Mouse (Mus musculus): ENCODE data around the gene Prm1.
"Not testable (repeated sequence)": the region's sequence is repeated elsewhere in the genome, so short reads cannot be mapped to it uniquely, and the experiment has no call there.

Gene Prm1

GRCm38 (mm10) chr16:10805789-10806527 lies at the start of gene Prm1:
Prm1 (minus strand) TSS chr16:10805839.
- DNase-seq (ENCODE audit: low read depth in 1 of 2, low spot score in 2 of 2), result no peak

GRCm38 (mm10) chr16:10852216-10852615 lies 46.6 kb upstream of the Prm1 start:
- not testable (repeated sequence) for DNase-seq (ENCODE audit: low read depth in 1 of 2, low spot score in 2 of 2)

GRCm38 (mm10) chr16:10850905-10851304 lies 45.3 kb upstream of the Prm1 start:
- DNase-seq (ENCODE audit: low read depth in 1 of 2, low spot score in 2 of 2), result no peak

GRCm38 (mm10) chr16:10849965-10850861 lies 44.6 kb upstream of the Prm1 start:
- no peak for DNase-seq (ENCODE audit: low read depth in 1 of 2, low spot score in 2 of 2)

GRCm38 (mm10) chr16:10846503-10846902 lies 40.9 kb upstream of the Prm1 start:
- DNase-seq (ENCODE audit: low read depth in 1 of 2, low spot score in 2 of 2), result peak in 1 of 2 experiments; percentile 26

- DNase-seq (ENCODE audit: low read depth in 1 of 2, low spot score in 2 of 2), result no peak
Observed at GRCm38 (mm10) chr16:10845952-10846351, 40.3 kb upstream of the Prm1 start.

- no peak for DNase-seq (ENCODE audit: low read depth in 1 of 2, low spot score in 2 of 2)
Observed at GRCm38 (mm10) chr16:10844319-10844670, 38.7 kb upstream of the Prm1 start.

- DNase-seq (ENCODE audit: low read depth in 1 of 2, low spot score in 2 of 2), result peak; percentile 20 to 24
Observed at GRCm38 (mm10) chr16:10843486-10844318, 38.1 kb upstream of the Prm1 start.

GRCm38 (mm10) chr16:10842282-10842855 lies 36.7 kb upstream of the Prm1 start:
- no peak for DNase-seq (ENCODE audit: low read depth in 1 of 2, low spot score in 2 of 2)

- DNase-seq (ENCODE audit: low read depth in 1 of 2, low spot score in 2 of 2), result no peak
Observed at GRCm38 (mm10) chr16:10840018-10840417, 34.4 kb upstream of the Prm1 start.

GRCm38 (mm10) chr16:10838487-10839245 lies 33.0 kb upstream of the Prm1 start:
- peak; percentile 45 to 59 for DNase-seq (ENCODE audit: low read depth in 1 of 2, low spot score in 2 of 2)

GRCm38 (mm10) chr16:10837903-10838302 lies 32.3 kb upstream of the Prm1 start:
- DNase-seq (ENCODE audit: low read depth in 1 of 2, low spot score in 2 of 2), result no peak

GRCm38 (mm10) chr16:10837250-10837649 lies 31.6 kb upstream of the Prm1 start:
- DNase-seq (ENCODE audit: low read depth in 1 of 2, low spot score in 2 of 2), result no peak

- no peak for DNase-seq (ENCODE audit: low read depth in 1 of 2, low spot score in 2 of 2)
Observed at GRCm38 (mm10) chr16:10836388-10836787, 30.7 kb upstream of the Prm1 start.

- peak; percentile 33 to 43 for DNase-seq (ENCODE audit: low read depth in 1 of 2, low spot score in 2 of 2)
Observed at GRCm38 (mm10) chr16:10834911-10835587, 29.4 kb upstream of the Prm1 start, which contains the start of gene Rmi2. Rmi2 (plus strand) TSS chr16:10835059.

GRCm38 (mm10) chr16:10834542-10834910 lies 28.9 kb upstream of the Prm1 start:
- DNase-seq (ENCODE audit: low read depth in 1 of 2, low spot score in 2 of 2), result no peak

GRCm38 (mm10) chr16:10828461-10828805 lies 22.8 kb upstream of the Prm1 start:
- no peak for DNase-seq (ENCODE audit: low read depth in 1 of 2, low spot score in 2 of 2)

GRCm38 (mm10) chr16:10827766-10828460 lies 22.3 kb upstream of the Prm1 start:
- DNase-seq (ENCODE audit: low read depth in 1 of 2, low spot score in 2 of 2), result no peak

- no peak for DNase-seq (ENCODE audit: low read depth in 1 of 2, low spot score in 2 of 2)
Observed at GRCm38 (mm10) chr16:10827269-10827668, 21.6 kb upstream of the Prm1 start.

Data from monocyte, adult 2 months (primary cell).